Mouse (Mus musculus) bone marrow, adult 2 months (tissue): Measurements from ENCODE around the gene Klrg2.

Experiments used
- CTCF ChIP-seq: fragments of 200-500 bp; IDR thresholded peaks from 2 replicates; pipeline ENCODE4 v1.5.1; 2011; ENCODE audit warnings: low read length, control low read depth; ENCODE audit not compliant: control insufficient read depth, insufficient read depth
- POLR2A ChIP-seq: fragments of 200-500 bp; IDR thresholded peaks from 2 replicates; pipeline ENCODE4 v1.6.1; 2011; ENCODE audit warnings: low read depth, mild to moderate bottlenecking, control low read depth, low read length, borderline replicate concordance; ENCODE audit not compliant: control insufficient read depth

DNA sequence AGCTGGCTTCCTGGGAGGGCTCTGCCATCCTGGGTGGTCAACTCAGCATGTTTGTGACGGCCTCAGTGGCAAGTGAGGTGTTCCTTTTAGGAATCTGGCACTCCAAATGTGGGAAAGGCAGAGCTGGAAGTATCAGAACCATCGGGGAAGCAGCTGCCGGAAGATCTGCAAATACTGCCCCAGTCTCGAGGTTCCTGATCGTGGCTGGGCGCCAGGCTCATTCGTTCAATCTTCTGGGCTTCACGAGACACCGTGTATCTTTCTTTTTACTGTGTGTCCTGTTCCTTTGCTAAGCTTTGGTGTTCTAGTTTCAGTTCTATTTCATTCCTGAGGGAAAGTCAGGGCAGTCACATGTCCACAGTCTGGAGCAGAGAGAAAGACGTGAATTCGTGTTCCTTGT is 3.4 kb upstream of the Klrg2 start:
- TF ChIP-seq CTCF (no peak), POLR2A (no peak)
